Mouse (Mus musculus) yolk sac, embryonic 10.5 days (tissue): Measurements from ENCODE around the gene 4930535I16Rik.

Experiments
- DNase-seq: peaks from one replicate; pipeline ENCODE4 v3.0.0-alpha.2; 2017; ENCODE audit warnings: low spot score

Gene 4930535I16Rik

GRCm38 (mm10) chr4:123904333-123905125 is 13.3 kb downstream of the 4930535I16Rik start, which contains the start of gene Mycbp:
TSS of gene Mycbp (plus strand) at chr4:123904832.
- DNase-seq = peak; percentile 98

- DNase-seq = no peak
These were observed 14.4 kb downstream of the 4930535I16Rik start for GRCm38 (mm10) chr4:123903432-123903831.

GRCm38 (mm10) chr4:123898696-123899095 is 19.1 kb downstream of the 4930535I16Rik start:
- no peak for DNase-seq

- no peak for DNase-seq
These were observed 23.5 kb downstream of the 4930535I16Rik start for GRCm38 (mm10) chr4:123894295-123894694.

GRCm38 (mm10) chr4:123893726-123894125 is 24.1 kb downstream of the 4930535I16Rik start:
- DNase-seq = no peak
